Mouse (Mus musculus) embryonic facial prominence, embryonic 10.5 days (tissue): ENCODE data around the gene Sumf2. TPM values are rescaled to one million over a fixed set of nuclear protein-coding genes. Genes with fewer than 3 reads are reported as not detected.

Experiments used
- DNase-seq: peaks from one replicate; pipeline ENCODE4 v3.0.0-alpha.2; 2017; ENCODE audit warnings: low spot score
- H3K27ac ChIP-seq: fragments of 300-500 bp; sonication (generic); replicated peaks from 2 replicates; pipeline ENCODE4 v1.5.1; 2016; ENCODE audit warnings: mild to moderate bottlenecking
- H3K27me3 ChIP-seq: fragments of 300-500 bp; sonication (generic); replicated peaks from 2 replicates; pipeline ENCODE4 v1.6.1; 2016; ENCODE audit warnings: low read depth, mild to moderate bottlenecking; ENCODE audit not compliant: poor library complexity, severe bottlenecking
- H3K36me3 ChIP-seq: fragments of 300-500 bp; sonication (generic); replicated peaks from 2 replicates; pipeline ENCODE4 v1.6.1; 2016; ENCODE audit warnings: mild to moderate bottlenecking, moderate library complexity
- H3K4me1 ChIP-seq: fragments of 300-500 bp; sonication (generic); 2 replicates; pipeline ENCODE4 v1.6.1; 2016
- H3K4me3 ChIP-seq: fragments of 300-500 bp; sonication (generic); 2 replicates; pipeline ENCODE4 v1.5.1; 2016; ENCODE audit warnings: mild to moderate bottlenecking, moderate library complexity
- H3K9me3 ChIP-seq: fragments of 300-500 bp; sonication (generic); 2 replicates; pipeline ENCODE4 v1.6.1; 2016; ENCODE audit warnings: mild to moderate bottlenecking
- WGBS: fragments of 180-500 bp; shearing (Covaris S2); methylation state at CpG from one replicate; pipeline ENCODE4 v1.1.7; 2016; 5-methylcytosine and 5-hydroxymethylcytosine counted together
- polyA plus RNA-seq: library from polyadenylated mRNA; unstranded; fragments of >200 nt; fragmentation: Nextera tagmentation; extraction: Ambion mirVana; gene quantifications from 2 replicates; pipeline ENCODE4 v1.2.1, GENCODE M21; 2016

Sumf2 gene
- polyA plus RNA-seq, 1 experiment from 2014 or later: 44.9 TPM

DNA sequence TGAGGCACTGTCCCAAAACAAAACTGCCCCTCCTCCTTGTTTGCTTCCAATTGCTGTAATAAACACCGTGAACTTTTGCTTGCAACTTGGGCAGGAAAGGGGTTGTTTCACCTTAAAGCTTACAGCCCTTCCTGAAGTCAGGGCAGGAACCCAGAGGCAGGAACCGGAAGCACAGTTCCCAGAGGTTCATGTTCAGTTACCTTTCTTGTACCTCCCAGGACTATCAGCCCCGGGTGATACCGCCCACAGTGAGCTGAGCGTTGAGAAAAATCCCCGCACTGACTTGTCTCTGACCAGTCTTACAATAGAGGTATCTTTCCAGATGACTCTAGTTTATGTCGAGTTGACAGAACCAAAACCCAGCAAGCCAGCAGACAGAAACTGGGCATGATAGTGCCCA is 62.8 kb downstream of the Sumf2 start:
- H3K27me3 ChIP-seq: peaks cover 12% of the 10 kb centered on the region
- no peaks in the 10 kb centered on the region for H3K36me3 ChIP-seq
- DNase-seq: no peak
- H3K27ac ChIP-seq: no peak overlapping the region
- 79% methylated on average over 7 of the region's 7 CpGs for WGBS
- H3K9me3 ChIP-seq: no peaks in the 10 kb centered on the region
- H3K4me1 ChIP-seq: peaks cover 9% of the 10 kb centered on the region
- no peak overlapping the region for H3K4me3 ChIP-seq

Other genes starting within 250 kb of the Sumf2 start
- gene Zfp11, start 176.9 kb upstream of the Sumf2 start, polyA plus RNA-seq: 6.5 and 7.3 TPM in 2 replicates
- not detected in 2 replicates for gene Sept14, start 138.5 kb upstream of the Sumf2 start, polyA plus RNA-seq
- 178 and 186 TPM in 2 replicates for gene Mrps17, start 131.5 kb upstream of the Sumf2 start, polyA plus RNA-seq
- gene Nipsnap2, start 121.9 kb upstream of the Sumf2 start, polyA plus RNA-seq: 74.2 and 74.8 TPM in 2 replicates
- 35.5 and 38.6 TPM in 2 replicates for gene Psph, start 59.5 kb upstream of the Sumf2 start, polyA plus RNA-seq
- 1,193 and 1,199 TPM in 2 replicates for gene Chchd2, start 40.5 kb downstream of the Sumf2 start, polyA plus RNA-seq
- gene Zbed5, start 48.7 kb downstream of the Sumf2 start, polyA plus RNA-seq: 7.4 and 7.7 TPM in 2 replicates
- gene Phkg1, start 51.6 kb downstream of the Sumf2 start, polyA plus RNA-seq: 0.11 and 0.19 TPM in 2 replicates
- gene Nupr1l, start 61.6 kb downstream of the Sumf2 start, polyA plus RNA-seq: 3.5 and 3.7 TPM in 2 replicates
- gene Vkorc1l1, start 95.0 kb downstream of the Sumf2 start, polyA plus RNA-seq: 29.2 and 34.7 TPM in 2 replicates
- gene Gusb, start 156.1 kb downstream of the Sumf2 start, polyA plus RNA-seq: 45.3 and 47.7 TPM in 2 replicates
- 34.2 and 34.8 TPM in 2 replicates for gene Asl, start 182.3 kb downstream of the Sumf2 start, polyA plus RNA-seq
- 53.3 and 54.4 TPM in 2 replicates for gene Crcp, start 182.3 kb downstream of the Sumf2 start, polyA plus RNA-seq
- 52.3 and 55.6 TPM in 2 replicates for gene Tpst1, start 226.3 kb downstream of the Sumf2 start, polyA plus RNA-seq